Mouse (Mus musculus) testis, adult 2 months (tissue): ENCODE measurements around the gene Fut8.
"Not testable (repeated sequence)": the region's sequence is repeated elsewhere in the genome, so short reads cannot be mapped to it uniquely, and the experiment has no call there.

Experiments used
- CTCF ChIP-seq: fragments of 200-500 bp; IDR thresholded peaks from 2 replicates; pipeline ENCODE4 v1.5.1; 2012; ENCODE audit warnings: low read depth, mild to moderate bottlenecking, inconsistent platforms, low read length, moderate library complexity; ENCODE audit not compliant: control insufficient read depth, insufficient read depth, insufficient replicate concordance
- POLR2A ChIP-seq: fragments of 200-500 bp; IDR thresholded peaks from 2 replicates; pipeline ENCODE4 v1.6.1; 2012; ENCODE audit warnings: low read depth, mild to moderate bottlenecking, inconsistent platforms, low read length, moderate library complexity; ENCODE audit not compliant: control insufficient read depth

DNA sequence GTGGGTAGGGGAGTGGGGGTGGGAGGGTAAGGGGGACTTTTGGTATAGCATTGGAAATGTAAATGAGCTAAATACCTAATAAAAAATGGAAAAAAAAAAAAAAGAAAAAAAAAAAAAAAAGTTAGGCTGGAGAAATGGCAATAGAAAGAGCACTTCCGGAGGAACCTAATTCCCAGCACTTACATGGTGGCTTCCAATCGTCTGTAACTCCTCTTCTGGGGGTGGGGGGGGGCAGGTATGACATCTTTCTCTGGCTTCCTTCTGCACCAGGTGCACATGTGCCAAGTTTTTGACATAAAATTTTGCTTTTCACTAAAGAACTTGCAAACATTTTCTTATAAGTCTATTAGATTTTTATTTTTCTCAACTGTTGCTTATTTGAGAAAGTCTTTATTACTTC lies 53.9 kb downstream of the Fut8 start:
- not testable (repeated sequence) for TF ChIP-seq CTCF, POLR2A
